Mouse (Mus musculus): Measurements from ENCODE around the gene Zan.

DNA sequence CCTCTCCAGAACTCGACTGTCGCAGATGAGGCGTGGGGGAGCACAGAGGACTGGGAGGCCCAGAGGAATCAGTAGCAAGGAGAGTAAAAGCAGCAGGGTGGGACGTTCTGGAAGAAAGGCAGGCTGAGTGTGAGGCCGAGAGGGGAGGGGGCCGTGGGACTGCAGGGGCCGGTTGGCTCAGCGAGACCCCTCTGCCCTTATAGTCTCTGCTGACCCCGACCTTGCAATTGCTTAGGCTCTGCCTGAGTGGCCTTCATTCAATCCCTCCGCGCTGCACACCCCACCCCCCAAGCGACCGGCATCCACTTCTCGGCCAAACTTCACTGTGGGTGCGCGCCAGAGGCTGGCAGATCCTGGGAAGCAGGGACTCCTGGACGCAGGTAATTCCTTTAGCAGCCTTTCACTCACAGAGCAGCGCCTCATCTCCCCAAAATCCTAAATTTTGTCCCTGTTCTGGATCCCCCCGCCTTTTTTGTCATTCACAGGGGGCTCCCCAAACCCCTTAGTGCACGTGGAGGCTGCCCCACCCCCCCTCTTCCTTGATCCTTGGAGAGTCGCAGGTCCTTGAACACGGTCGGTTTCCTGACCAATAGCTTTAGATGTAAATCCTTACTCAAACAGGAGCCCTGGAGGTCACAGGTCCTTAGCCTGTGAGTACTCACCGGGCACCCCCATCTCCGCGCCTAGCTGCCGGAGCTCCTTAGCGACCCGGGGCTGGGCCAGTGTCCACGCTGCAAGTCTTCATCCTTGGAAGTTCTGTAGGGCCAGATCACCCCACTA lies 8.4 kb upstream of the Zan start:
- TF ChIP-seq POLR2A (IDR thresholded peaks at IDR 0.05; ENCODE audit: insufficient read depth, low read length) (no peak), CTCF (IDR thresholded peaks at IDR 0.05; ENCODE audit: low read depth, low read length) (no peak), EP300 (IDR thresholded peaks at IDR 0.05; ENCODE audit: insufficient read depth, low read depth, low read length) (no peak)

Data from ES-Bruce4 (cell line).